Mouse (Mus musculus) E14TG2a.4 (cell line): Measurements from ENCODE around the gene Klf4.

Source experiments
- H3K27me3 ChIP-seq: 2 replicates; pipeline ENCODE4 v1.6.1; 2014; ENCODE audit warnings: low read length, control low read depth; ENCODE audit not compliant: insufficient read depth
- H3K36me3 ChIP-seq: 2 replicates; pipeline ENCODE4 v1.6.1; 2014; ENCODE audit warnings: low read length, control low read depth; ENCODE audit not compliant: insufficient read depth
- H3K4me1 ChIP-seq: replicated peaks from 2 replicates; pipeline ENCODE4 v1.6.1; 2014; ENCODE audit warnings: low read depth, low read length, control low read depth
- H3K4me3 ChIP-seq: replicated peaks from 2 replicates; pipeline ENCODE4 v1.5.1; 2014; ENCODE audit warnings: mild to moderate bottlenecking, low read length
- H3K9me3 ChIP-seq: 2 replicates; pipeline ENCODE4 v1.6.1; 2014; ENCODE audit warnings: low read length, control low read depth
- CTCF ChIP-seq: conservative IDR thresholded peaks from 2 replicates; pipeline ENCODE4 v1.5.1; 2014; ENCODE audit warnings: low read length
- NANOG ChIP-seq: IDR thresholded peaks from 2 replicates; pipeline ENCODE4 v1.6.1; 2014; ENCODE audit warnings: borderline replicate concordance, low read length, mixed read lengths
- POU5F1 ChIP-seq: IDR thresholded peaks from 2 replicates; pipeline ENCODE4 v1.6.1; 2014; ENCODE audit warnings: low read length, borderline replicate concordance

Klf4 gene

DNA sequence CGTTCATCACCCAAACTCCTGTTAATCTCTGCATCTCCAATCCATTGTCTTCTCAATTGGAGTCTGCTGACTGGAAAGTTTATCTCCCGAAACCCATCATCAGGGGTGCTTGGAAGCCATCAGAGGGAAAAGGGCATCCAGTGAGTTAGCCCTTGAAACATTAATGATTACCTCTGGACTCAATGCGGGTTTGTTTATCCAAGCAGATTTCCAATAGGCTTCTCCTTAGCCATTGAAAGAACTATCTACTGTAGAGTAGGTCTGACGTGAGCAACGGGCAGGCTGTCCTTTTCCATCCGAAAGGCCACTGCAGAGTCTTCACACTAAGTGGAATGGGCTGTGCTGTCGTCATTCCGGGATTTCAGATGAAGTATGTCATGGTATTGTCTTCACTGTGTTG, 16.2 kb downstream of the Klf4 start:
- Histone ChIP-seq H3K27me3 (peaks cover 32% of the 10 kb centered on the region), H3K4me3 (no peak overlapping the region), H3K9me3 (no peaks in the 10 kb centered on the region), H3K4me1 (peaks cover 49% of the 10 kb centered on the region), H3K36me3 (no peaks in the 10 kb centered on the region)
- TF ChIP-seq CTCF (no peak), POU5F1 (no peak), NANOG (peak; percentile 68)

DNA sequence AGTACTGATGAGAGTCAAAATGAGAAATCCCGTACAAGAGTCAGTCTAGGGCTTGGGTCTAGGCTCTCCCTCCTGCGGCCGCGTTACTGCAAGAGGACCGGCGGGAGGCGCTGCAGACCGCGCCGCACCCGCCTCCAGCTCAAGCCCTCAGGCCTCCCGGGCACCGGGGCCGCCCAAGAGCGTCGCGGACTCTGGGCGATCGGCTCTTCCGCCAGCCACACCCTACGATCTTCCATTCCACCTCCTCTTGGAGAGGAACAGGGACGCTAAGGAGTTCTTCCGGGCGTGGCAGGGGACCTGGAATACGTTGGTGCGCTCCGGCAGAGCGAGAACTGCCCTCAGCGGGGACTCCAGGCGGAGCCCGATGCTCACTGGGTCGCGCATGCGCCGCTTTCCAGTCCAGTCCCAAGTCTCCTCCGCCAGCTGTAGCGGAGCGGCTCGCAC, 17.5 kb downstream of the Klf4 start:
- Histone ChIP-seq H3K4me3 (peak overlapping the region; percentile 76), H3K9me3 (no peaks in the 10 kb centered on the region), H3K36me3 (no peaks in the 10 kb centered on the region), H3K4me1 (peaks cover 38% of the 10 kb centered on the region), H3K27me3 (peaks cover 24% of the 10 kb centered on the region)
- no peak for TF ChIP-seq NANOG
- no peak for TF ChIP-seq POU5F1
- no peak for TF ChIP-seq CTCF

DNA sequence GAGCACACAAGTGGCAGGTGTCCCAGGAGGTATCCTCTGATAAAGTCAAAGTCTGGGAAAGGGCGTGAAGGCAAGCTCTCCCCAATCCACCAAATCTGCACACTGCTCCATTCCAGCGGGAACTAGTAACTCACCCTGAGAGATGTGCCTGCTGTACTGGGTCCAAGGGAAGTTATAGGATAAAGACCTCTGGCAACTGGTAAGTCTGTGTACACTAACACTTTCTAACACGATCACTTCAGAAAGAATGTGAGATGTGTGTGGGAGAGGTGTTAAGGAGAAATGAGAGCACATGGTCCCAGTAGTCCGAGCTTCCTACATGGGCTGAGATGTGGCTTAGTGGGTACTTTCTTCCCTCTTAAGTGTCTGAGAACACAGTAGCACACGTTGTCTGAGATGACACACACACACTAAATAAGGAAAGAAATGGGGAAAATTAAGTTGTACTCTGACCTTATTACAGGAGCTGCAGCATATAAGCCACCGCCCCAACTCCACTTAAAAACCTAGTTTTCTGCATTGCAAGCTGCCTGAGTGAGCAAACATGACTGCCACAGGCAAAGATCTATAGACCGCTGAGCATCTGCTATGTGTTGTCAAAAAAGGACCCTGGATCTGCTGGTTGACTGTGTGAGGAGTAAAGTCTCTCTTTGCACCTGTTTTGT, 18.5 kb downstream of the Klf4 start:
- peaks cover 24% of the 10 kb centered on the region for H3K27me3 ChIP-seq
- TF ChIP-seq CTCF = no peak
- no peak for TF ChIP-seq NANOG
- TF ChIP-seq POU5F1 = no peak

DNA sequence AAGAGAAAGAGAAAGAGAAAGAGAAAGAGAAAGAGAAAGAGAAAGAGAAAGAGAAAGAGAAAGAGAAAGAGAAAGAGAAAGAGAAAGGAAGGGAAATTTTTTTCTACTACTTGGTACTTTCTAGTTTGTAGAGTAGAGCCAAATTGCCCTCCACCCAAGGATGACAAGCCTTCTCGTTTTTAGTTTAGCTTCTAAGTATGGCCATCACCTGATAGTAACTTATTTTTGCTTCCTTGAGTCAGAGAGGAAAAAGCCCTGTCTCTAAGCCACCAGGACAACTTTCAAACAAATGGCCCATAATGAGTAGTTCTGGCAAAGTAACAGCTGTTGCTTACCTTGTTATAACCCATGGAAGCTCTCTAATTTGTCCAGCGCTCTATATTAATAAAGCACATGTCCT, 20.9 kb downstream of the Klf4 start:
- no peaks in the 10 kb centered on the region for H3K36me3 ChIP-seq
- TF ChIP-seq POU5F1 = no peak
- TF ChIP-seq NANOG = no peak
- no peak for TF ChIP-seq CTCF
- H3K27me3 ChIP-seq = peaks cover 18% of the 10 kb centered on the region

More for the DNA sequence above, 18.5 kb downstream of the Klf4 start:
- Histone ChIP-seq H3K9me3 (no peaks in the 10 kb centered on the region), H3K36me3 (no peaks in the 10 kb centered on the region), H3K4me3 (peak overlapping the region; percentile 76; the same call in 1 of the 2 replicates), H3K4me1 (peaks cover 31% of the 10 kb centered on the region)

DNA sequence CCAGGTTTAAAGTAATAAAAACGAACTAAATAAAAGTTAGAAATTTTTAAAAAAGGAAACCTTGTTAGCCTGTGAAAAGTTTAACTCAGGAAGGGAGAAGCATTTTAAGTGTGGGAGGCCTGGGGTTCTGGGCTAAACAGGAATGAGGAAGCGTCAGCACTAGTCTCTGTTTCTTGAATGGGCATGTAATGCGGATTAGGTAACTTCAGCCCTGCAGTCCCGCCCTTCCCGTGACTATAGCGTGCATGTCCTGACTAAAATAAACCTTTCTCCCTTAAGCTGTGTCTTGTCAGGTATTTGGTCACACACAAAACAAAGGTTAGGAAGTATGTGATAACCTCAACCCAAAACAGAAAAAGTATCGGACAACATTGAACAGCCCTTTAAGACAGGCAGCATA, 23.6 kb downstream of the Klf4 start:
- TF ChIP-seq NANOG = no peak
- TF ChIP-seq CTCF = no peak
- TF ChIP-seq POU5F1 = no peak
- H3K4me1 ChIP-seq = peaks cover 6% of the 10 kb centered on the region
- no peak overlapping the region for H3K4me3 ChIP-seq
- H3K9me3 ChIP-seq = no peaks in the 10 kb centered on the region
- peaks cover 9% of the 10 kb centered on the region; the same call in 1 of the 2 replicates for H3K27me3 ChIP-seq
- no peaks in the 10 kb centered on the region for H3K36me3 ChIP-seq

More for the DNA sequence above, 20.9 kb downstream of the Klf4 start:
- Histone ChIP-seq H3K4me3 (no peak overlapping the region), H3K9me3 (no peaks in the 10 kb centered on the region), H3K4me1 (peaks cover 27% of the 10 kb centered on the region)

DNA sequence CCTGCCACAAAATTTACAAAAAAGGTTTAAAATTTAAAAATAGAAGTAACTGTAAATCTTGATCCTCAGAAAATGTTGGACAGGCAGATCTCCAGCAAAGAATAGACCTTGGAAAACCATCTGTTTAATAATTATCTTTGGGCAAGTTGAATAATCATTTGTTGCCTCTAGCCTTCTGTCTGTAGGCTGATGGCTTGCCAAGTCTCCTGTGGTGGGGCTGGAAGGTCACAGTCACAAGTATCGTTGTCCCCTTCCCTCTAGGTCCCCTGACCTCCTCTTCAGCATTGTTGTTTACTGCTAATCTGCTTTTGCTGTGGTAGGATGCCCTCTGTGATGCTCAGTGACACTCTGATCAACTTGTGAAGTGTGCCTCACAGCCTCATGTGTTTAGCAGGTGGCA, 33.6 kb downstream of the Klf4 start:
- TF ChIP-seq NANOG (no peak), CTCF (no peak), POU5F1 (no peak)
- H3K4me1 ChIP-seq = peaks cover 12% of the 10 kb centered on the region
- H3K9me3 ChIP-seq = no peaks in the 10 kb centered on the region
- no peaks in the 10 kb centered on the region for H3K27me3 ChIP-seq
- H3K36me3 ChIP-seq = no peaks in the 10 kb centered on the region
- H3K4me3 ChIP-seq = no peak overlapping the region

DNA sequence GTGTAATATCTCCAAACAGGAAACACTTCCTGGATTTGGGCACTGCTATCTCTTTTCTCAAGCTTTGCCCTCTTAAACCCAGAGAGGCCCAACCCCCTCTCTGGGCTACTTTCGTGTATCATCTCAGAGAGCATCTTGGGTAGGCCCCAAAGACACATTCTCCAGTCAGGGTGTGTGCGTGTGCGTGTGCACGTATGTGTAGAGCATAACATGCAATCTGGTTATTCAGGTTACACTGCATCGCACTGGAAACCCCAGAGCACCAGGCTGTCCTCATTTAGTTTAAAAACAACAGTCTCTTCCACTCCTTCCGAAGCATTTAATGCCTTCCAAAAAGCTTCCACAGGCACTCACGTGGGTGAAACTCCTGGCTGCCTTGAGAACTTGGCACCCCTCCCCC, 35.9 kb downstream of the Klf4 start:
- H3K9me3 ChIP-seq = no peaks in the 10 kb centered on the region
- TF ChIP-seq POU5F1 = no peak
- no peak for TF ChIP-seq NANOG
- no peak for TF ChIP-seq CTCF
- no peaks in the 10 kb centered on the region for H3K36me3 ChIP-seq
- H3K4me3 ChIP-seq = no peak overlapping the region
- H3K4me1 ChIP-seq = peaks cover 12% of the 10 kb centered on the region
- H3K27me3 ChIP-seq = no peaks in the 10 kb centered on the region

DNA sequence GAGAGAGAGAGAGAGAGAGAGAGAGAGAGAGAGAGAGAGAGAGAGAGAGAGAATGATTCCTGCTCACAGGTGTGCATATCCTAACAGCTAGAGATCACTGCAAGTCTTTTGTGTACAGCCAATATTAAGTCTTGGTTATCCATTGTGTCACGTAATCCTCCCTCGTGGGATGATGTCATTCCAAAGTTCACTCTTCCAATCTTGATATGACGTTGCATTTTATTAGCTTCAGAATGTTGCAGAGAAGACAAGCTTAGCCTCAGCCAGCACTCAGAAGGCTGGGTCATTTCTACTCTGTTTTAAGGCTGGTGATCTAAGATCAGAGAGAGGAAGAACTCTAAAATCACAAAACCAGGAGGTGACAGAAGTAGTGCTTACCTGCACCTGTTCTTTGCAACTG, 39.0 kb downstream of the Klf4 start:
- H3K36me3 ChIP-seq = no peaks in the 10 kb centered on the region
- H3K4me3 ChIP-seq = no peak overlapping the region
- H3K9me3 ChIP-seq = no peaks in the 10 kb centered on the region
- no peaks in the 10 kb centered on the region for H3K27me3 ChIP-seq
- TF ChIP-seq POU5F1 = no peak
- no peak for TF ChIP-seq NANOG
- no peak for TF ChIP-seq CTCF
- H3K4me1 ChIP-seq = peaks cover 5% of the 10 kb centered on the region; the same call in 1 of the 2 replicates

DNA sequence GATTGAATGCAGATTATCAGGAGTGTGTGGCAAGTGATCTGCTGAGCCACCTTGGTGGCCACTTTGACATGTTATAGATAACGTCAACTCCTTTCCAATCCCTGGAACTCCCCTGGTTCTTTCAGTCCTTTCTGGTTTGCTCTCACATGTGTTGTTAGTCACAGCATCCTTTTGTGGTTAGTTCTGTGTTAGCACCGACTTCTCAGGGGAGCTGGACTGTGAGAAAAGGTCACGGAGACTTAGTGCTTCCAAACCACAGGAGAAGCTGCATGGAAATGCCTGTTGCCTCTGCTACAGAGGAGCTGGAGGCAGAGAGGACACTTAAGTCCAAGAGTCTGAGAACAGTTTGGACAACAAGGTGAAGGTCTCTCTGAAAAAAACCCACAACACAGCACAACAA, 42.9 kb downstream of the Klf4 start:
- TF ChIP-seq POU5F1 = no peak
- H3K9me3 ChIP-seq = no peaks in the 10 kb centered on the region
- H3K36me3 ChIP-seq = no peaks in the 10 kb centered on the region
- no peak overlapping the region for H3K4me3 ChIP-seq
- peaks cover 9% of the 10 kb centered on the region for H3K4me1 ChIP-seq
- H3K27me3 ChIP-seq = no peaks in the 10 kb centered on the region
